Mouse (Mus musculus) myocyte (in vitro differentiated cells): Measurements from ENCODE around the gene Tacstd2.
"Not testable (repeated sequence)": the region's sequence is repeated elsewhere in the genome, so short reads cannot be mapped to it uniquely, and the experiment has no call there.

Experiments
- CEBPB ChIP-seq: IDR thresholded peaks from 2 replicates; pipeline ENCODE4 v1.6.1; 2011; ENCODE audit warnings: mild to moderate bottlenecking, moderate library complexity; ENCODE audit not compliant: poor library complexity, insufficient read depth, severe bottlenecking
- POLR2A ChIP-seq: IDR thresholded peaks from one replicate; pipeline ENCODE4 v1.6.1; 2011; ENCODE audit warnings: low read depth, mild to moderate bottlenecking, control low read depth, moderate library complexity; ENCODE audit not compliant: insufficient read length
- POLR2AphosphoS2 ChIP-seq: IDR thresholded peaks from one replicate; pipeline ENCODE4 v1.6.1; 2011; ENCODE audit warnings: low read depth, control low read depth; ENCODE audit not compliant: insufficient read length
- SRF ChIP-seq: IDR thresholded peaks from one replicate; pipeline ENCODE4 v1.6.1; 2011; ENCODE audit warnings: low read depth; ENCODE audit not compliant: control insufficient read depth, insufficient read length
- TCF12 ChIP-seq: IDR thresholded peaks from one replicate; pipeline ENCODE4 v1.6.1; 2011; ENCODE audit warnings: mild to moderate bottlenecking, control low read depth; ENCODE audit not compliant: poor library complexity, insufficient read depth, severe bottlenecking
- TCF3 ChIP-seq: IDR thresholded peaks from one replicate; pipeline ENCODE4 v1.6.1; 2011; ENCODE audit warnings: low read depth, control low read depth; ENCODE audit not compliant: insufficient read length
- USF1 ChIP-seq: IDR thresholded peaks from one replicate; pipeline ENCODE4 v1.6.1; 2011; ENCODE audit warnings: low read depth, mild to moderate bottlenecking, control low read depth, moderate library complexity

DNA sequence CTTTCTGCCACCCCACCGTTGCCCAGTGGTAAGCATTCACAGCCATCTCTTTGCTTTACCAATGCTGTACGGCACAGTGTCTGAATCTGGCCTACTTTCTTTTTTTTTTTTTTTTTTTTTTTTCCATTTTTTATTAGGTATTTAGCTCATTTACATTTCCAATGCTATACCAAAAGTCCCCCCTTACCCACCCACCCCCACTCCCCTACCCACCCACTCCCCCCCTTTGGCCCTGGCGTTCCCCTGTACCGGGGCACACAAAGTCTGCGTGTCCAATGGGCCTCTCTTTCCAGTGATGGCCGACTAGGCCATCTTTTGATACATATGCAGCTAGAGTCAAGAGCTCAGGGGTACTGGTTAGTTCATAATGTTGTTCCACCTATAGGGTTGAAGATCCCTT is 33.7 kb downstream of the Tacstd2 start:
- not testable (repeated sequence) for TF ChIP-seq POLR2A, TCF12, USF1, POLR2AphosphoS2, TCF3, CEBPB, SRF
